Mouse (Mus musculus): ENCODE measurements around the gene Rai1. TPM values are rescaled to one million over a fixed set of nuclear protein-coding genes. Genes with fewer than 3 reads are reported as not detected.
A peak's percentile ranks its signal among the peaks of the same experiment; 100 is the strongest.

The Rai1 gene
- polyA plus RNA-seq, 1 experiment from 2014 or later: 3.7 TPM

DNA sequence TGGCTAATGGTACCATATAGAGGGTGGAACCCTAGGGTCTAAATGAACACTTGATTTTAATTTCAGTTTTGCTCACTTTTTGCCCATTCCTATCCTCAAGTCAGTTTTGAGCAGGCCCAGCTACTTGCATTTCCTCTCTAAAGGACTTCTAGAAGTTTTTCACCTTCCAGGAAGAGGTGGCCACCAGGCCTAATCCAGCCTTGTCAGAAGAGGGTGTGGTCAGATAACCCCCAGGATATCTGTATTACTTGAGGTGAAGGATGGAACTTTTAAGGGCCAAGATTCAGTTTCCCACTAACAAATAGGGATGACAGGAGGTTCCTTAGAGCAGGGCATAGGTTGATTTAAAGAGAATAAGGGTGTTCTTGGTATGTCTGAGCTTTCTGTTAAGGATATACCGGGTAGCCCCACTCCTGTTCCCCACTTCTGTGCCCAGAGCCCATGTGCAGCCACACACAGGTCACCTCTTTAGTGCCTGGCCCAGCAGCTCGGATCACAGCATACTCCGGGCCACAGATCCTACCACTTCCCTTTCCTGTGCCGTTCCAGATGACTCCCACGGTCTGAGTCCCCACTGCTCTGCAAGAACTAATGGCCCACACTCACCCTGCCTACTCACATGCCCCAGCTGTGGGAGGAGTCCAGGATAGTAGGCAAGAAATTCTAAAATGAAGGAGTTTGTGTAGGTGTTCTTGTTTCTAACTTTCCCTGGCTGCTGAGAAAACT, 14.0 kb upstream of the Rai1 start:
- Histone ChIP-seq H3K27ac (ENCODE audit: low read length) (no peak overlapping the region), H3K9ac (ENCODE audit: low read depth, low read length) (no peak overlapping the region), H3K27me3 (ENCODE audit: control insufficient read depth, insufficient read depth, low read depth, low read length) (no peaks in the 10 kb centered on the region), H3K4me3 (ENCODE audit: low read depth, low read length) (no peak overlapping the region), H3K36me3 (ENCODE audit: control insufficient read depth, insufficient read depth) (no peaks in the 10 kb centered on the region), H3K4me1 (ENCODE audit: control insufficient read depth, low read depth, low read length) (peaks cover 12% of the 10 kb centered on the region), H3K9me3 (replicated peaks; ENCODE audit: control insufficient read depth, low read length) (no peaks in the 10 kb centered on the region), H3K4me2 (ENCODE audit: low read depth, low read length) (no peak overlapping the region)
- no peak for ATAC-seq (ENCODE audit: low read depth)
- WGBS (ENCODE audit: insufficient replicate concordance): 24% methylated on average over 5 of the region's 5 CpGs

DNA sequence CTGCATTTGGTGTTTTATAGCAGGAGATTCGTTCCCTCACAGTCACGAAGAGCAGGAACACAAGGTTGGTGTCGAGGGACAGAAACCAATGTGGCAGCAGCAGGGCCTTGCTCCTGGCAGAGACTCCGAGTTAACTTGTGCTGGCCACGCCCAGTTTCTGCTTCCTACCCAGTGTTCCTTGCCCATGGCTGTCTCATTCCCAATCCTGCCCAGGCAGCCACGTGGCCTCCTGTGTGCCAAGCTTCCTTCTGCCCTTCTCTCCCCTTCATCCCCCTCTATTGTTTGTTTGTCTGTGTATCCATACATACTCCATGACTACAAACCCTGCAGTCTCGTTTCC, 13.4 kb upstream of the Rai1 start:
- Histone ChIP-seq H3K36me3 (ENCODE audit: control insufficient read depth, insufficient read depth) (no peaks in the 10 kb centered on the region), H3K27ac (ENCODE audit: low read length) (no peak overlapping the region), H3K4me3 (ENCODE audit: low read depth, low read length) (no peak overlapping the region), H3K27me3 (ENCODE audit: control insufficient read depth, insufficient read depth, low read depth, low read length) (no peaks in the 10 kb centered on the region), H3K4me2 (ENCODE audit: low read depth, low read length) (no peak overlapping the region), H3K9me3 (replicated peaks; ENCODE audit: control insufficient read depth, low read length) (no peaks in the 10 kb centered on the region), H3K4me1 (ENCODE audit: control insufficient read depth, low read depth, low read length) (peaks cover 12% of the 10 kb centered on the region), H3K9ac (ENCODE audit: low read depth, low read length) (no peak overlapping the region)
- 42% methylated on average over 7 of the region's 7 CpGs for WGBS (ENCODE audit: insufficient replicate concordance)
- no peak for ATAC-seq (ENCODE audit: low read depth)

DNA sequence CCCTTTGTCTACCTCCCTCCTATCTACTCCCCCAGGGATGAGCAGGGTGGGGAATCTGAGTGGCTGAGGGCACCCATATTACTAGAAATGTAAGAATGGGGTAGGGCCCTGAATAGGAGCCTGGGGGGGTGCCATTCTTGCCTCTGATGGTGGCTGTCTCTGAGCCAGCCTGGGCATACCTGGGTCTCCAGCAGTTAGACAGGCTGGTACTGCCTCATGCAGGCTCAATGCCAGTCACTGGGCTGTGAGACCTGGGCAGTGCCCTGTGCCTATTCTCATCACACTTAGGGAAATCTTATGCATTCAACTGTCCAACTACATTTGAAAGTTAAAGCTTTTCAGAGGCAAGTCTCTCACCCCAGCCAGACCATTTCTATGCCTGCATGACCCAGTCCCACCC, 11.6 kb upstream of the Rai1 start:
- H3K36me3 ChIP-seq (ENCODE audit: control insufficient read depth, insufficient read depth): no peaks in the 10 kb centered on the region
- no peak overlapping the region for H3K4me2 ChIP-seq (ENCODE audit: low read depth, low read length)
- H3K4me1 ChIP-seq (ENCODE audit: control insufficient read depth, low read depth, low read length): peaks cover 12% of the 10 kb centered on the region
- H3K9me3 ChIP-seq (replicated peaks; ENCODE audit: control insufficient read depth, low read length): no peaks in the 10 kb centered on the region
- ATAC-seq (ENCODE audit: low read depth): no peak
- H3K27ac ChIP-seq (ENCODE audit: low read length): no peak overlapping the region
- no peak overlapping the region for H3K9ac ChIP-seq (ENCODE audit: low read depth, low read length)
- no peak overlapping the region for H3K4me3 ChIP-seq (ENCODE audit: low read depth, low read length)
- H3K27me3 ChIP-seq (ENCODE audit: control insufficient read depth, insufficient read depth, low read depth, low read length): no peaks in the 10 kb centered on the region

DNA sequence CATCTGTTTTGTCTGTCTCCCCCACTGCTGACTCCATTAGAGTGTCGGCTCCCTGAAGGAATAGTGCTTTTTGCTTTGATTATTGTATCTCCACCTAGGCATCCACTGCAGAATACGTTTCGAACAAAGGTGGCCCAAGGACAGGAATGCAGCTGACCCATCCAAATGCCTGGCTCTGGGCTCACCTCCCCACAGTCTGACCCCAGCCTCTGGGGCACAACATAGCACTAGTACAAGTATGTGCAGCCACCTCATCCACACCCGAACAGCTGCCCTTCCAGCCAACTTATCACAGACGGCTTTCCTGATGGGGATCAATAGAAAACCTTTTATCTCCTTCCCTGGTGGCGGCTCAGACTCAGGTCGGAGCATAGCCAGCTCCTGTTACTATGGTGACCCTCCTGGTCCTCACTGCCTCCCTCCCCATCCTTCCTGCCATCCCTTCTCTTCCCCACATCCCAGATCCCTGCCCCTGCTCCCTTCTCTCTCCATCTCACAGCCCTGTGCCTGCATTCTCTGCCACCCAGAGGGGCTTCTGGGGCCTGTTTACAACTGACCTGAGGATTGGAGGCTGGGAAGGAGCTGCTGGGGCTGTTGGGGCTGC, 10.7 kb upstream of the Rai1 start:
- H3K4me2 ChIP-seq (ENCODE audit: low read depth, low read length): no peak overlapping the region
- H3K36me3 ChIP-seq (ENCODE audit: control insufficient read depth, insufficient read depth): no peaks in the 10 kb centered on the region
- WGBS (ENCODE audit: insufficient replicate concordance): 58% methylated on average over 7 of the region's 7 CpGs
- H3K4me1 ChIP-seq (ENCODE audit: control insufficient read depth, low read depth, low read length): peaks cover 12% of the 10 kb centered on the region
- H3K27ac ChIP-seq (ENCODE audit: low read length): no peak overlapping the region
- no peaks in the 10 kb centered on the region for H3K9me3 ChIP-seq (replicated peaks; ENCODE audit: control insufficient read depth, low read length)
- H3K9ac ChIP-seq (ENCODE audit: low read depth, low read length): no peak overlapping the region
- H3K4me3 ChIP-seq (ENCODE audit: low read depth, low read length): no peak overlapping the region
- no peaks in the 10 kb centered on the region for H3K27me3 ChIP-seq (ENCODE audit: control insufficient read depth, insufficient read depth, low read depth, low read length)
- ATAC-seq (ENCODE audit: low read depth): no peak

DNA sequence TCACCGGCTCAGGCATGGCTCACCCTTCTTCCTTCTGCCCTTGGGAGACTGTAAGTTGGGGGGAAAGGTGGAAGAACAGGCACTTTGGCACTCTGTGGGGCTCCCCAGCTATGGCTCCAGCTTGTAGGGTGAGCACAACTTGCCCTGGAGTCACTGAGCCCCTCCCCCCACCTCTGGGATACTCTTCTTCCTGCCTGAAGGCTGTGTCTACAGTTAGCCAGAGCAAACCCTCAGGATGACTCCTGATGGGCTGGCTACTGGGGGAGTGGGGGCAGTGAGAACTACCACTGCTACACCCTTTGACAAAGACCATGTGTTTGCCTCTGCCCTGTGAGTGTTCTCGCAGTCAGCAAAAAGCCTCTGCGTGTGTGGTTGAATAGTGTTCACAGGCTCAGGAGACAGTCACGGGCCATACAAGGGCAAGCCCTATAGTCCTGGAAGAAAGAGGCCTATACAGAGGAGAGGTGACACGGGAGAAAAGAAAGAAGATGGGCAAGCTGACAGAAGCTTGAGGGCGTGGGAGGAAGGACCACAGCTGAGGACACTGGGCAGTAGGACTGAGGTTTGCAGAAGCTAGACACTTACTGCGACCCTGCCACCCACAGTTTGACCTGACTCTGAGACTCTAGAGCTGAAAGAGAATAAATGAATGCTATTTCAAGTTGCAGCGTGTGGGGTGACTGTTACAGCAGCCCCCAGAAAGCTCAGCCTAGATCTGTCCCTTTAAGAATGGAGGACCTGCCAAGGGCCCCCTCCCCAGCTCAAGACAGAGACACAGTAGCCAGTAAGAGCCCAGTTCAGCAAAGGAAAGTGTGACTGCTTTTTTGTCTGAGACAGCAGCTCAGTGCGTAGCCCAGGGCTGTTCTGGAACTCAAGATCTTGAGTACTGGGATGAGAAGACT, 9.7 kb upstream of the Rai1 start:
- WGBS (ENCODE audit: insufficient replicate concordance): 56% methylated on average over 9 of the region's 9 CpGs
- no peaks in the 10 kb centered on the region for H3K27me3 ChIP-seq (ENCODE audit: control insufficient read depth, insufficient read depth, low read depth, low read length)
- no peaks in the 10 kb centered on the region for H3K36me3 ChIP-seq (ENCODE audit: control insufficient read depth, insufficient read depth)
- H3K9ac ChIP-seq (ENCODE audit: low read depth, low read length): no peak overlapping the region
- H3K4me3 ChIP-seq (ENCODE audit: low read depth, low read length): no peak overlapping the region
- peaks cover 20% of the 10 kb centered on the region for H3K4me1 ChIP-seq (ENCODE audit: control insufficient read depth, low read depth, low read length)
- no peak overlapping the region for H3K4me2 ChIP-seq (ENCODE audit: low read depth, low read length)
- ATAC-seq (ENCODE audit: low read depth): no peak
- no peak overlapping the region for H3K27ac ChIP-seq (ENCODE audit: low read length)
- H3K9me3 ChIP-seq (replicated peaks; ENCODE audit: control insufficient read depth, low read length): no peaks in the 10 kb centered on the region

DNA sequence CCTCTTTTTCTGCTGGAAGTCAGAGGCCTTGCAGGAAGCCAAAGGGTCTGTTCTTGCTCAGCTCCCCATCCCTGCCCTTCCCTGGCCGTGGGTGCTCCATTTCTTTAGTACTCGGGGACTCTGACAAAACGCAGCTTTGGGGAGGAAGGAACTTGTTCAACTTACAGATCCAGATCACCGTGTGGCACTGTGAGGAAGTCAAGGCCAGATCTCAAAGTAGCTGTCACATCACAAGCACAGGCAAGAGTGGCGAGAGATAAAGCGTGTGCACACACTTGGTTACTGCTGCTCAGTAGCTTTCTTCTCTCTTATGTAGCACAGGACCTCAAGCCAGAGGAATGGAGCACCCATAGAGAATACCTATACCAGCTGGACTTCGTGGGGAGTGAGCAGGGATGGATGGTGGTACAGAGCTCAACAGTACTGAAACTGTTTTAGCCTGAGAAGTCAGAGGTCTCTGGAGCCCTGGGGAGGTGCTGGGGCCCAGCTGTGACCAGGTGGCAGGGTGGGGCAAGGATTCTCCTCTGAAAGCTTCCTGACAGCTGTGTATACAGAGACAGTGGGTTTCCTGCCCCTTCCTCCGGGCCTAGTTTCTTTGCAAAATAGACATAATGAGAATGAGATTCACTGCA, 5.1 kb upstream of the Rai1 start:
- no peak overlapping the region for H3K4me2 ChIP-seq (ENCODE audit: low read depth, low read length)

DNA sequence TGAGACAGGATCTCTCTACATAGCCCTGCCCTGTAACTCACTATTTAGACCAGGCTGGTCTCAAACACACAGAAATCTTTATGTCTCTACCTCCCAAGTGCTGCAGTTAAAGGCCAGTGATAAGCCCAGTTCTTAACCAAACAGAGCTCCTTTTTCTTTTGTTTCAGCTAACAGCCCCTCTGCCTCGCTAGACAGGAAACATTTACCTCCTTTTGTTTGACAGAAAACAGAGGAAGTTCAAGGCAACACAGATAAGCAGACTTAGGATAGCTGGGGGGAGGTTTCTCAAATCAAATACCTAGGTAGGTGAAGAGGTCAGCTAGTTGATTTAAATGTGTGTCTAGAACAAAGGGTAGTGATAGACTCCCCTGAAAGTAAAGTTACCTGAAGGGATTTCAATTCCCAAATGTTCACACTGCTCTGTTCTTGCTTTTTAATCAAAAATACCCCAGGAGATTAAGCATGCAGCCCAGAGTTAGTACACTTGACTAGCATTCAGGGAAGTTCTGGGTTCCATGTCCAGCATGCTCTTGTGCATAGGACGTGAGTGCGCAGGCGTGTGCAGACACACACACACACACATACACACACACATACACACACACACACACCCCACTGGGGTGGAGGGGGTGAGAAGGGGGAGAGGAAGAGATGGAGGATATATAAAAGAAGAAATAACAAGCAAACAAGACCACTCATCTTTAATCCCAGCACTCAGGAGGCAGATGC, 3.8 kb upstream of the Rai1 start:
- H3K9ac ChIP-seq (ENCODE audit: low read depth, low read length): no peak overlapping the region
- H3K4me3 ChIP-seq (ENCODE audit: low read depth, low read length): no peak overlapping the region
- no peaks in the 10 kb centered on the region for H3K27me3 ChIP-seq (ENCODE audit: control insufficient read depth, insufficient read depth, low read depth, low read length)
- H3K4me2 ChIP-seq (ENCODE audit: low read depth, low read length): no peak overlapping the region
- no peak overlapping the region for H3K27ac ChIP-seq (ENCODE audit: low read length)
- H3K36me3 ChIP-seq (ENCODE audit: control insufficient read depth, insufficient read depth): no peaks in the 10 kb centered on the region
- ATAC-seq (ENCODE audit: low read depth): no peak
- H3K4me1 ChIP-seq (ENCODE audit: control insufficient read depth, low read depth, low read length): peaks cover 11% of the 10 kb centered on the region
- H3K9me3 ChIP-seq (replicated peaks; ENCODE audit: control insufficient read depth, low read length): no peaks in the 10 kb centered on the region
- WGBS (ENCODE audit: insufficient replicate concordance): 39% methylated on average over 4 of the region's 4 CpGs

More for the DNA sequence above, 5.1 kb upstream of the Rai1 start:
- Histone ChIP-seq H3K36me3 (ENCODE audit: control insufficient read depth, insufficient read depth) (no peaks in the 10 kb centered on the region), H3K9me3 (replicated peaks; ENCODE audit: control insufficient read depth, low read length) (no peaks in the 10 kb centered on the region), H3K4me3 (ENCODE audit: low read depth, low read length) (no peak overlapping the region), H3K27ac (ENCODE audit: low read length) (0 out of 2 replicates have a peak overlapping the region, but pooled peaks have one; percentile 17), H3K4me1 (ENCODE audit: control insufficient read depth, low read depth, low read length) (peaks cover 11% of the 10 kb centered on the region), H3K9ac (ENCODE audit: low read depth, low read length) (no peak overlapping the region), H3K27me3 (ENCODE audit: control insufficient read depth, insufficient read depth, low read depth, low read length) (no peaks in the 10 kb centered on the region)
- ATAC-seq (ENCODE audit: low read depth): no peak
- 14% methylated on average over 8 of the region's 8 CpGs for WGBS (ENCODE audit: insufficient replicate concordance)

DNA sequence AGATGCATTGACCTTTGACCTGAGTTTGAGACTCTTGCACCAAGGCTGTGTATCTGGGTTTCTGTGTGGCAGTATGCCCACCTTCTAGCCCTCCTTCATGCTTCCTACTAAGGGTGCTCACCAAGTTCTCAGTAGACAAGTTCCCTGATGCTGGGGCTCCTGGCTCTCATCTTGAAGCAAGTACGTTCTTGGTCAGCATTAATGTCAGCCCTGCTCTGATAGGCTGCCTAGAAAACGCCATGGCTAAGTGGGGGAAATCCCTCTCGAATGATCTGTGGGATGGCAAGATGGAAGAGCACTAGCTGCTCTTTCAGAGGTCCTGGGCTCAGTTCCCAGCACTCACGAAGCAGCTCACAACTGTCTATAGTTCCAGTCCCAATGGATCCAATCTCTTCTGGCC, 2.8 kb upstream of the Rai1 start:
- ATAC-seq (ENCODE audit: low read depth): no peak
- Histone ChIP-seq H3K4me3 (ENCODE audit: low read depth, low read length) (no peak overlapping the region), H3K27ac (ENCODE audit: low read length) (no peak overlapping the region), H3K9me3 (replicated peaks; ENCODE audit: control insufficient read depth, low read length) (no peaks in the 10 kb centered on the region), H3K4me1 (ENCODE audit: control insufficient read depth, low read depth, low read length) (peaks cover 21% of the 10 kb centered on the region), H3K4me2 (ENCODE audit: low read depth, low read length) (no peak overlapping the region), H3K36me3 (ENCODE audit: control insufficient read depth, insufficient read depth) (no peaks in the 10 kb centered on the region), H3K27me3 (ENCODE audit: control insufficient read depth, insufficient read depth, low read depth, low read length) (no peaks in the 10 kb centered on the region), H3K9ac (ENCODE audit: low read depth, low read length) (no peak overlapping the region)
- 59% methylated on average over 4 of the region's 4 CpGs for WGBS (ENCODE audit: insufficient replicate concordance)

Data from liver, embryonic 16.5 days (tissue).